Mouse (Mus musculus) small intestine, adult 2 months (tissue): ENCODE results near the gene Sdhc.

Experiments
- CTCF ChIP-seq: fragments of 200-500 bp; IDR thresholded peaks from 2 replicates; pipeline ENCODE4 v1.5.1; 2012; ENCODE audit warnings: low read depth, mild to moderate bottlenecking, control low read depth, inconsistent platforms, low read length, moderate library complexity, mixed read lengths; ENCODE audit not compliant: insufficient replicate concordance, insufficient read length; ENCODE audit errors: extremely low read depth
- POLR2A ChIP-seq: fragments of 200-500 bp; IDR thresholded peaks from 2 replicates; pipeline ENCODE4 v1.6.1; 2012; ENCODE audit warnings: low read depth, mild to moderate bottlenecking, control low read depth, inconsistent platforms, low read length, moderate library complexity

DNA sequence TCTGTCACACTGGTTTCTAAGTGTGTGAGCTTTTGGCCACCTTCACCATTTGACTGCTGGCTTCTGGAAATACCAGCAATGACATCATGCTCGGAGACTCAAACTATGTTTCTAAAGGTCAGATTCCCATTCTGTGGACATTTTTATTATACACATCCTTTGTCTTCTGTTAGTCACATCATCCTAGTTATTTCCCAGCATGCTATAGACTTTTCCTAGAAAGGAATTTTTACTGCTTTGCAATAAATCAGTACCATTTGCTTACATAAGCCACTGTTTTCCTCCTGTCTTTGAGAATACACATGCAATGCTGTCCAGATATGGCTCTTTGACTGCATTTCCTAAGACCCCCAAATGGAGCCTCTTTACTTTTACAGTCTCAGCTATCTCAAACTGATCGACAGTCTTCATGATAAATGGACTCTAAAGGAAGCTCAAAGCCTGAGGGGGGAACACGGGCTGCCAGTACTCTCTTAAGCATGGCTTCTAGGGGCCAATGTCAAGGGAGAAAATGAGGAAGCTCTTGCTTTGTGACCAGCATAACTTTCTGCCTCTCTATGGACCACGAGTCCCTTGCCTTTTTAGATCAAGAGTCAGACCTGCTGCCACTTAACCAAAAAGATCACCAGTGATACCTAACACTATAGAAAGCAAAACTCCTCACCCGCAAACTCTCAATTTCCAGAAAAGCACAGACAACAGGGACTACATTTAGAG lies 15.4 kb upstream of the Sdhc start:
- TF ChIP-seq CTCF = no peak
- TF ChIP-seq POLR2A = no peak
